In genomic region chr2:167659177-167659846, GRCm38 (mm10) we compare ENCODE assay signal across 9 mouse cellular contexts. TPM values are rescaled to one million over a fixed set of nuclear protein-coding genes. Genes with fewer than 3 reads are reported as not detected.
DNase-seq lines count a peak whose midpoint lies in the region; ATAC-seq and TF ChIP-seq lines count a peak whose summit lies in the region.
"Had no signal": no experiment of that assay in that cellular context is flagged by ENCODE, and none has a peak within 500 bp of the region (broad histone marks: within the 10 kb centered on the region; RNA-seq: fewer than 3 reads in every experiment).

No protein-coding gene starts in this region.

- H3K4me1 ChIP-seq in erythroblast, embryonic 14.5 days (ENCODE audit: control insufficient read depth), result peaks cover 60% of the 10 kb centered on the region
- peaks cover 14% of the 10 kb centered on the region; the same call in 1 of the 2 replicates for H3K4me1 ChIP-seq in neural tube, embryonic 11.5 days (ENCODE audit: control insufficient read depth, insufficient read depth, low read length)
- peaks cover 57% of the 10 kb centered on the region for H3K4me1 ChIP-seq in liver, embryonic 13.5 days (replicated peaks)
- peaks cover 4% of the 10 kb centered on the region for H3K4me1 ChIP-seq in stomach, postnatal 0 days (replicated peaks; ENCODE audit: control insufficient read depth, insufficient read depth)
- peaks cover 61% of the 10 kb centered on the region for H3K4me1 ChIP-seq in thymus, adult 2 months (replicated peaks; ENCODE audit: control insufficient read depth, insufficient read depth, low read length)

- no peak for TF ChIP-seq EP300 in stomach, postnatal 0 days (optimal IDR thresholded peaks at IDR 0.05)

- H3K9me3 ChIP-seq in erythroblast, embryonic 14.5 days (ENCODE audit: control insufficient read depth, low read length), result no peaks in the 10 kb centered on the region
- no peaks in the 10 kb centered on the region for H3K9me3 ChIP-seq in neural tube, embryonic 11.5 days (ENCODE audit: control insufficient read depth, low read length)
- H3K9me3 ChIP-seq in liver, embryonic 13.5 days (replicated peaks), result no peaks in the 10 kb centered on the region
- H3K9me3 ChIP-seq in stomach, postnatal 0 days (ENCODE audit: control insufficient read depth, low read length), result no peaks in the 10 kb centered on the region

- peaks cover 21% of the 10 kb centered on the region for H3K27me3 ChIP-seq in erythroblast, embryonic 14.5 days (ENCODE audit: control insufficient read depth)
- H3K27me3 ChIP-seq in neural tube, embryonic 11.5 days (ENCODE audit: control insufficient read depth, insufficient read depth, low read length), result no peaks in the 10 kb centered on the region
- peaks cover 12% of the 10 kb centered on the region; the same call in 1 of the 2 replicates for H3K27me3 ChIP-seq in liver, embryonic 13.5 days
- no peaks in the 10 kb centered on the region for H3K27me3 ChIP-seq in stomach, postnatal 0 days (ENCODE audit: control insufficient read depth, insufficient read depth, low read length)
- H3K27me3 ChIP-seq in thymus, adult 2 months (ENCODE audit: control insufficient read depth, insufficient read depth, low read length), result no peaks in the 10 kb centered on the region

- DNase-seq in neural tube, embryonic 11.5 days (ENCODE audit: low spot score), result no peak
- no peak for DNase-seq in neural tube, embryonic 10.5 days (ENCODE audit: extremely low spot score, low spot score)
- no peak for DNase-seq in liver, embryonic 13.5 days
- DNase-seq in stomach, postnatal 0 days (ENCODE audit: low spot score), result peak; percentile 74
- no peak for DNase-seq in thymus, adult 2 months
- no peak for DNase-seq in MN1 (ENCODE audit: low spot score)

- peak overlapping the region; percentile 93 for H3K4me3 ChIP-seq in erythroblast, embryonic 14.5 days (replicated peaks)
- H3K4me3 ChIP-seq in neural tube, embryonic 11.5 days (ENCODE audit: low read depth, low read length), result peak overlapping the region; percentile 81; the same call in 1 of the 2 replicates
- H3K4me3 ChIP-seq in liver, embryonic 13.5 days (replicated peaks), result peak overlapping the region; percentile 86
- H3K4me3 ChIP-seq in stomach, postnatal 0 days (ENCODE audit: low read depth, low read length), result peak overlapping the region; percentile 76; the same call in 1 of the 2 replicates
- H3K4me3 ChIP-seq in thymus, adult 2 months (ENCODE audit: control insufficient read depth, insufficient read depth, low read length), result no peak overlapping the region

- H3K27ac ChIP-seq in neural tube, embryonic 11.5 days (ENCODE audit: low read depth, low read length), result no peak overlapping the region
- H3K27ac ChIP-seq in liver, embryonic 13.5 days, result no peak overlapping the region; the same call in 1 of the 2 replicates
- H3K27ac ChIP-seq in stomach, postnatal 0 days (replicated peaks), result peak overlapping the region; percentile 85
- no peak overlapping the region for H3K27ac ChIP-seq in thymus, adult 2 months (ENCODE audit: control insufficient read depth, insufficient read depth, low read length)

- no peak for TF ChIP-seq POLR2A in thymus, adult 2 months (IDR thresholded peaks at IDR 0.05; ENCODE audit: control insufficient read depth, extremely low read depth, insufficient read depth, low read length, poor library complexity)

- peak overlapping the region; percentile 95; the same call in 1 of the 2 replicates for H3K4me2 ChIP-seq in neural tube, embryonic 11.5 days (ENCODE audit: low read depth)
- H3K4me2 ChIP-seq in liver, embryonic 13.5 days, result peak overlapping the region; percentile 97
- peak overlapping the region; percentile 86 for H3K4me2 ChIP-seq in stomach, postnatal 0 days (replicated peaks; ENCODE audit: low read depth)

- H3K36me3 ChIP-seq in erythroblast, embryonic 14.5 days (ENCODE audit: control insufficient read depth), result peaks cover 39% of the 10 kb centered on the region
- no peaks in the 10 kb centered on the region for H3K36me3 ChIP-seq in neural tube, embryonic 11.5 days (ENCODE audit: control insufficient read depth, insufficient read depth, low read length)
- peaks cover 3% of the 10 kb centered on the region for H3K36me3 ChIP-seq in liver, embryonic 13.5 days
- H3K36me3 ChIP-seq in stomach, postnatal 0 days (ENCODE audit: control insufficient read depth, insufficient read depth, low read length), result no peaks in the 10 kb centered on the region
- H3K36me3 ChIP-seq in thymus, adult 2 months (ENCODE audit: control insufficient read depth, insufficient read depth, low read length), result peaks cover under 1% of the 10 kb centered on the region; the same call in 1 of the 2 replicates

- no peak for TF ChIP-seq CTCF in stomach, postnatal 0 days (IDR thresholded peaks at IDR 0.05; ENCODE audit: low read depth)
- no peak for TF ChIP-seq CTCF in thymus, adult 2 months (IDR thresholded peaks at IDR 0.05; ENCODE audit: borderline replicate concordance, control insufficient read depth, extremely low read depth, insufficient read depth, low read length, poor library complexity)

- 71% methylated on average over 10 of the region's 10 CpGs for WGBS in neural tube, embryonic 11.5 days
- WGBS in liver, embryonic 13.5 days (ENCODE audit: insufficient replicate concordance), result 68% methylated on average over 10 of the region's 10 CpGs
- 46% methylated on average over 10 of the region's 10 CpGs for WGBS in stomach, postnatal 0 days
- 76% methylated on average over 10 of the region's 10 CpGs for WGBS in thymus, adult 2 months

- no peak overlapping the region for H3K9ac ChIP-seq in neural tube, embryonic 11.5 days (ENCODE audit: low read length)
- no peak overlapping the region for H3K9ac ChIP-seq in liver, embryonic 13.5 days
- peak overlapping the region; percentile 91; the same call in 1 of the 2 replicates for H3K9ac ChIP-seq in stomach, postnatal 0 days (ENCODE audit: low read length)

- ATAC-seq in erythroblast, adult 5-6 weeks (replicated peaks; ENCODE audit: low FRiP score, poor library complexity, severe bottlenecking), result no peak
- no peak for ATAC-seq in neural tube, embryonic 11.5 days (ENCODE audit: insufficient read depth, low FRiP score, low TSS enrichment)
- no peak for ATAC-seq in liver, embryonic 13.5 days (ENCODE audit: low read depth)
- peak; percentile 62 for ATAC-seq in stomach, postnatal 0 days (ENCODE audit: low FRiP score, low TSS enrichment)

RNA-seq across cellular contexts. Expression of gene Gm20431, which starts 2.0 kb away (rescaled TPM):
- polyA plus RNA-seq in erythroblast, embryonic 14.5 days (2012), result not detected in 2 replicates
- total RNA-seq in erythroblast, adult 5-6 weeks (2015; ENCODE audit: low replicate concordance), result not detected in 2 replicates
- total RNA-seq in erythroblast, adult 5-6 weeks (2017; ENCODE audit: low replicate concordance), result not detected in 2 replicates
- polyA plus RNA-seq in neural tube, embryonic 11.5 days (2014; fragmentation: Nextera tagmentation; extraction: Ambion mirVana), result 7.0 TPM in 1 of 2 replicates, not detected in the other
- polyA plus RNA-seq in liver, embryonic 13.5 days (2015; fragmentation: Nextera tagmentation; extraction: Ambion mirVana), result 2.9 TPM in 1 of 2 replicates, not detected in the other
- polyA plus RNA-seq in stomach, postnatal 0 days (2015; fragmentation: Nextera tagmentation; extraction: Ambion mirVana), result 13.4 and 14.1 TPM in 2 replicates
- polyA plus RNA-seq in thymus, adult 2 months (2012; rRNA removed), result 9.5 and 15.3 TPM in 2 replicates
- total RNA-seq: common myeloid progenitor, adult 5-6 weeks had no signal

RNA-seq across cellular contexts. Expression of gene Ube2v1, which starts 27.4 kb away (rescaled TPM):
- polyA plus RNA-seq in erythroblast, embryonic 14.5 days (2012), result 34.4 and 42.6 TPM in 2 replicates
- 134 and 176 TPM in 2 replicates for total RNA-seq in erythroblast, adult 5-6 weeks (2015; ENCODE audit: low replicate concordance)
- total RNA-seq in erythroblast, adult 5-6 weeks (2017; ENCODE audit: low replicate concordance), result 150 and 202 TPM in 2 replicates
- 291 and 297 TPM in 2 replicates for polyA plus RNA-seq in neural tube, embryonic 11.5 days (2014; fragmentation: Nextera tagmentation; extraction: Ambion mirVana)
- polyA plus RNA-seq in liver, embryonic 13.5 days (2015; fragmentation: Nextera tagmentation; extraction: Ambion mirVana), result 205 and 229 TPM in 2 replicates
- polyA plus RNA-seq in stomach, postnatal 0 days (2015; fragmentation: Nextera tagmentation; extraction: Ambion mirVana), result 234 and 253 TPM in 2 replicates
- polyA plus RNA-seq in thymus, adult 2 months (2012; rRNA removed), result 161 and 174 TPM in 2 replicates

RNA-seq across cellular contexts. Expression of gene Cebpb, which starts 29.4 kb away (rescaled TPM):
- 4.3 and 4.7 TPM in 2 replicates for polyA plus RNA-seq in erythroblast, embryonic 14.5 days (2012)
- total RNA-seq in erythroblast, adult 5-6 weeks (2015; ENCODE audit: low replicate concordance), result 8.8 and 9.0 TPM in 2 replicates
- 7.3 and 14.8 TPM in 2 replicates for total RNA-seq in erythroblast, adult 5-6 weeks (2017; ENCODE audit: low replicate concordance)
- polyA plus RNA-seq in neural tube, embryonic 11.5 days (2014; fragmentation: Nextera tagmentation; extraction: Ambion mirVana), result 3.0 and 3.2 TPM in 2 replicates
- 6.3 and 7.4 TPM in 2 replicates for polyA plus RNA-seq in liver, embryonic 13.5 days (2015; fragmentation: Nextera tagmentation; extraction: Ambion mirVana)
- polyA plus RNA-seq in stomach, postnatal 0 days (2015; fragmentation: Nextera tagmentation; extraction: Ambion mirVana), result 55.0 and 60.2 TPM in 2 replicates
- 69.6 and 135 TPM in 2 replicates for polyA plus RNA-seq in thymus, adult 2 months (2012; rRNA removed)

RNA-seq across cellular contexts. Expression of gene Tmem189, which starts 30.3 kb away (rescaled TPM):
- 11.3 and 11.7 TPM in 2 replicates for polyA plus RNA-seq in erythroblast, embryonic 14.5 days (2012)
- total RNA-seq in erythroblast, adult 5-6 weeks (2015; ENCODE audit: low replicate concordance), result 19.6 and 20.8 TPM in 2 replicates
- total RNA-seq in erythroblast, adult 5-6 weeks (2017; ENCODE audit: low replicate concordance), result 23.7 and 52.9 TPM in 2 replicates
- 40.4 and 40.9 TPM in 2 replicates for polyA plus RNA-seq in neural tube, embryonic 11.5 days (2014; fragmentation: Nextera tagmentation; extraction: Ambion mirVana)
- 16.1 and 17.1 TPM in 2 replicates for polyA plus RNA-seq in liver, embryonic 13.5 days (2015; fragmentation: Nextera tagmentation; extraction: Ambion mirVana)
- polyA plus RNA-seq in stomach, postnatal 0 days (2015; fragmentation: Nextera tagmentation; extraction: Ambion mirVana), result 74.6 and 85.7 TPM in 2 replicates
- 209 and 215 TPM in 2 replicates for polyA plus RNA-seq in thymus, adult 2 months (2012; rRNA removed)
